Mouse (Mus musculus) neural tube, embryonic 14.5 days (tissue): ENCODE results near the gene Srl. TPM values are rescaled to one million over a fixed set of nuclear protein-coding genes. Genes with fewer than 3 reads are reported as not detected.

Experiments used
- ATAC-seq: fragments of 200-750 bp; cut with Nextera tagmentation; 2 replicates; pipeline ENCODE4 v1.8.0; 2017; ENCODE audit warnings: low read depth, mild to moderate bottlenecking, moderate TSS enrichment, moderate library complexity
- H3K27ac ChIP-seq: fragments of 300-500 bp; sonication (generic); 2 replicates; pipeline ENCODE4 v1.5.1; 2014; ENCODE audit warnings: low read depth, mild to moderate bottlenecking, control low read depth, low read length, moderate library complexity, mixed read lengths
- H3K27me3 ChIP-seq: fragments of 300-500 bp; sonication (generic); 2 replicates; pipeline ENCODE4 v1.6.1; 2014; ENCODE audit warnings: low read length; ENCODE audit not compliant: control insufficient read depth, insufficient read depth
- H3K36me3 ChIP-seq: fragments of 300-500 bp; sonication (generic); 2 replicates; pipeline ENCODE4 v1.6.1; 2014; ENCODE audit warnings: low read length, mixed read lengths; ENCODE audit not compliant: control insufficient read depth, insufficient read depth
- H3K4me1 ChIP-seq: fragments of 300-500 bp; sonication (generic); 2 replicates; pipeline ENCODE4 v1.6.1; 2014; ENCODE audit warnings: low read length; ENCODE audit not compliant: control insufficient read depth, insufficient read depth
- H3K4me2 ChIP-seq: fragments of 300-500 bp; sonication (generic); 2 replicates; pipeline ENCODE4 v1.6.1; 2014; ENCODE audit warnings: mild to moderate bottlenecking, low read depth, low read length, control low read depth
- H3K4me3 ChIP-seq: fragments of 300-500 bp; sonication (generic); 2 replicates; pipeline ENCODE4 v1.5.1; 2014; ENCODE audit warnings: low read depth, low read length, control low read depth, mixed read lengths
- H3K9ac ChIP-seq: fragments of 300-500 bp; sonication (generic); replicated peaks from 2 replicates; pipeline ENCODE4 v1.6.1; 2014; ENCODE audit warnings: low read depth, mild to moderate bottlenecking, control low read depth, low read length, mixed read lengths
- H3K9me3 ChIP-seq: fragments of 300-500 bp; sonication (generic); 2 replicates; pipeline ENCODE4 v1.6.1; 2016; ENCODE audit warnings: low read length; ENCODE audit not compliant: control insufficient read depth
- WGBS: fragments of 180-500 bp; shearing (Covaris S2); extraction: QIAGEN DNeasy Blood & Tissue Kit; methylation state at CpG from one replicate; pipeline ENCODE4 v1.1.7; 2014; 5-methylcytosine and 5-hydroxymethylcytosine counted together
- polyA plus RNA-seq: library from polyadenylated mRNA; unstranded; fragments of >200 nt; fragmentation: Nextera tagmentation; extraction: Ambion mirVana; gene quantifications from 2 replicates; pipeline ENCODE4 v1.2.1, GENCODE M21; 2014

The Srl gene
- polyA plus RNA-seq, 1 experiment from 2014 or later: 22.7 TPM

DNA sequence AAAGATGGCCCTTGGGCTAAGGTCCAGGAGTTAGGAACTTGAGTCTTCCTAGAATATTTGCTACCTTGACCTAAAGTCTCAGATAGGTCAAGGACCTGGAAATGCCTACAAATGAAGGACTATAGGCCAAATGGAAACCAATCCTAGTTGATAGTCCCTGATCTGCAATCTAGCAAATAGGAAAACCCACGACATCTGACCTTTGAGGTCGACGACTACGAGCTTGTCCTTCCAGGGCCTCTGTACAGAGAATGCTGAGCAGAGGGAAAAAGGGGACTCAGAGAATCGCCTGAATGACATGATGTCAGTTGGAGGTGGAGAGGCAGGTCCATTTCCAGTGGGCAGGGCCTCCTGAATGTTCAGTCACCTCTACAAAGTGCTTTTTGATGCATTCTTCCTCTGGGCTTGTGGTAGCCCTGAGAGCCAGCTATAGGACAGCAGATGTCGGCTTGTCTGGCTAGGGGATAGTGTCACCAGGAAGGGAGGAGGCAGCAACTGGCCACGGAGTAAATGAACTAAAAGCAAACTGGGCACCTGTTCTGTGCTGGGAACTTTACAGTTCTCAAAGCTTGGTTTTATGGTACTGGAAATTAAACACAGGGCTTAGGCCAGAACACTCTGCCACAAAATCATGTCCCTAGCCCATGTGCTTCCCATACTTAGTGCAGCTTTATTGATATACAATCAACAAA is 18.2 kb downstream of the Srl start:
- Histone ChIP-seq H3K27ac (no peak overlapping the region), H3K9me3 (no peaks in the 10 kb centered on the region), H3K9ac (no peak overlapping the region), H3K36me3 (no peaks in the 10 kb centered on the region), H3K27me3 (no peaks in the 10 kb centered on the region), H3K4me2 (no peak overlapping the region), H3K4me3 (no peak overlapping the region), H3K4me1 (0 out of 2 replicates have a peak, but pooled peaks cover 2% of the 10 kb centered on the region)
- ATAC-seq: no peak
- 65% methylated on average over 7 of the region's 7 CpGs for WGBS

- H3K36me3 ChIP-seq: no peaks in the 10 kb centered on the region
- no peak for ATAC-seq
- WGBS: 36% methylated on average over 8 of the region's 8 CpGs
Measured at GRCm38 (mm10) chr16:4522879-4523278, 18.7 kb downstream of the Srl start.

GRCm38 (mm10) chr16:4521735-4522530 is 19.7 kb downstream of the Srl start:
- H3K27ac ChIP-seq: no peak overlapping the region
- 0 out of 2 replicates have a peak, but pooled peaks cover 2% of the 10 kb centered on the region for H3K4me1 ChIP-seq
- no peak overlapping the region for H3K4me3 ChIP-seq
- no peak overlapping the region for H3K4me2 ChIP-seq
- no peaks in the 10 kb centered on the region for H3K27me3 ChIP-seq
- H3K9ac ChIP-seq: no peak overlapping the region
- no peaks in the 10 kb centered on the region for H3K36me3 ChIP-seq
- no peaks in the 10 kb centered on the region for H3K9me3 ChIP-seq
- 70% methylated on average over 5 of the region's 5 CpGs for WGBS
- no peak for ATAC-seq

More at GRCm38 (mm10) chr16:4522879-4523278, 18.7 kb downstream of the Srl start:
- Histone ChIP-seq H3K9ac (no peak overlapping the region), H3K27me3 (no peaks in the 10 kb centered on the region), H3K4me3 (no peak overlapping the region), H3K4me2 (no peak overlapping the region), H3K4me1 (0 out of 2 replicates have a peak, but pooled peaks cover 2% of the 10 kb centered on the region), H3K9me3 (no peaks in the 10 kb centered on the region), H3K27ac (no peak overlapping the region)

- WGBS: 76% methylated on average over 4 of the region's 4 CpGs
- Histone ChIP-seq H3K27me3 (no peaks in the 10 kb centered on the region), H3K4me3 (no peak overlapping the region), H3K36me3 (no peaks in the 10 kb centered on the region), H3K27ac (no peak overlapping the region), H3K9ac (no peak overlapping the region), H3K9me3 (no peaks in the 10 kb centered on the region), H3K4me2 (no peak overlapping the region), H3K4me1 (0 out of 2 replicates have a peak, but pooled peaks cover 2% of the 10 kb centered on the region)
- no peak for ATAC-seq
Measured at GRCm38 (mm10) chr16:4521074-4521667, 20.4 kb downstream of the Srl start.

- Histone ChIP-seq H3K27ac (no peak overlapping the region), H3K4me1 (0 out of 2 replicates have a peak, but pooled peaks cover 2% of the 10 kb centered on the region), H3K4me2 (no peak overlapping the region), H3K27me3 (no peaks in the 10 kb centered on the region), H3K9ac (no peak overlapping the region), H3K9me3 (no peaks in the 10 kb centered on the region), H3K36me3 (no peaks in the 10 kb centered on the region), H3K4me3 (no peak overlapping the region)
- 72% methylated on average over 8 of the region's 8 CpGs for WGBS
- no peak for ATAC-seq
Measured at GRCm38 (mm10) chr16:4520673-4521072, 20.9 kb downstream of the Srl start.

GRCm38 (mm10) chr16:4519825-4520224 is 21.8 kb downstream of the Srl start:
- WGBS: 96% methylated on average over 2 of the region's 2 CpGs
- no peak for ATAC-seq
- no peak overlapping the region for H3K4me2 ChIP-seq
- H3K4me1 ChIP-seq: 0 out of 2 replicates have a peak, but pooled peaks cover 2% of the 10 kb centered on the region
- no peaks in the 10 kb centered on the region for H3K9me3 ChIP-seq
- H3K4me3 ChIP-seq: no peak overlapping the region
- H3K27ac ChIP-seq: no peak overlapping the region
- no peaks in the 10 kb centered on the region for H3K36me3 ChIP-seq
- H3K27me3 ChIP-seq: no peaks in the 10 kb centered on the region
- H3K9ac ChIP-seq: no peak overlapping the region

- H3K9ac ChIP-seq: no peak overlapping the region
- WGBS: 55% methylated on average over 4 of the region's 4 CpGs
- no peak overlapping the region for H3K27ac ChIP-seq
- no peak for ATAC-seq
- 0 out of 2 replicates have a peak, but pooled peaks cover 2% of the 10 kb centered on the region for H3K4me1 ChIP-seq
- H3K4me3 ChIP-seq: no peak overlapping the region
- no peak overlapping the region for H3K4me2 ChIP-seq
- no peaks in the 10 kb centered on the region for H3K27me3 ChIP-seq
- no peaks in the 10 kb centered on the region for H3K36me3 ChIP-seq
- H3K9me3 ChIP-seq: no peaks in the 10 kb centered on the region
Measured at GRCm38 (mm10) chr16:4519157-4519556, 22.5 kb downstream of the Srl start.

GRCm38 (mm10) chr16:4517906-4518305 is 23.7 kb downstream of the Srl start:
- ATAC-seq: no peak
- 78% methylated on average over 2 of the region's 2 CpGs for WGBS
- H3K27ac ChIP-seq: no peak overlapping the region
- H3K4me1 ChIP-seq: 0 out of 2 replicates have a peak, but pooled peaks cover 2% of the 10 kb centered on the region
- no peak overlapping the region for H3K9ac ChIP-seq
- no peaks in the 10 kb centered on the region for H3K36me3 ChIP-seq
- no peak overlapping the region for H3K4me3 ChIP-seq
- no peaks in the 10 kb centered on the region for H3K9me3 ChIP-seq
- no peaks in the 10 kb centered on the region for H3K27me3 ChIP-seq
- no peak overlapping the region for H3K4me2 ChIP-seq
